22 mouse cellular contexts compared by ENCODE assay signal in the genomic region with DNA sequence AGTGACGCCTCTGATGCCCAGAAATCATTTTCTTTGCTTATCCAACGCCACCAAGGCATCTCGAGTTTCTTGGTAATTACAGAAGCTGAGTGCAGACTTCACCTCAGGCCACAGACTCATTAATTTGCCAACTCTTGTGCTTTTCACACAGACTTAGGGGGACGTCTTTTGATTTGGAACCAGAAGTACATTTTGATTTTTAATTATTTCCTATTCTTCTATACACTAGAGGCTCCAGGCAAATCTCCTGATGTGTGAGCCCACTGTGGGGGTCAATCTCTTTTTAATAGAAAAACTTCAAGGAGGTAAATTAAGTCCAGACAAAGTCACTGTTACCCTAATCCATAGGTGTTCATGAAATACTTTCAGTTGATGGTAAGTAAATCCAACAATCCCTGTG. TPM values are rescaled to one million over a fixed set of nuclear protein-coding genes. Genes with fewer than 3 reads are reported as not detected.
DNase-seq lines count a peak whose midpoint lies in the region; ATAC-seq and TF ChIP-seq lines count a peak whose summit lies in the region.
"Had no signal": no experiment of that assay in that cellular context is flagged by ENCODE, and none has a peak within 500 bp of the region (broad histone marks: within the 10 kb centered on the region; RNA-seq: fewer than 3 reads in every experiment).

No protein-coding gene starts in this region.

- no peaks in the 10 kb centered on the region for H3K27me3 ChIP-seq in midbrain, embryonic 14.5 days (ENCODE audit: control insufficient read depth, insufficient read depth, low read length)
- H3K27me3 ChIP-seq in midbrain, embryonic 16.5 days (ENCODE audit: control insufficient read depth, insufficient read depth, low read depth, low read length): no peaks in the 10 kb centered on the region
- no peaks in the 10 kb centered on the region for H3K27me3 ChIP-seq in CH12.LX (replicated peaks)
- H3K27me3 ChIP-seq in midbrain, postnatal 0 days (ENCODE audit: insufficient read depth, low read length): no peaks in the 10 kb centered on the region
- H3K27me3 ChIP-seq: embryonic facial prominence, embryonic 12.5 days; forebrain, embryonic 12.5 days had no signal

- no peak for ATAC-seq in midbrain, embryonic 14.5 days (ENCODE audit: low FRiP score, low TSS enrichment)
- ATAC-seq in midbrain, embryonic 16.5 days: no peak
- ATAC-seq in midbrain, postnatal 0 days (ENCODE audit: low FRiP score): 0 out of 2 replicates have a peak, but pooled peaks have one; percentile 41
- ATAC-seq: CD4-positive, CD25-positive, alpha-beta regulatory T cell, adult 4 months; forebrain, embryonic 14.5 days; forebrain, embryonic 16.5 days had no signal

- DNase-seq in heart, adult 11 months: peak; percentile 49
- DNase-seq in heart, postnatal 14 days: no peak
- DNase-seq in midbrain, embryonic 14.5 days: peak; percentile 26
- DNase-seq in CH12.LX (ENCODE audit: extremely low read depth): no peak
- DNase-seq in midbrain, postnatal 0 days (ENCODE audit: low spot score): peak; percentile 19
- DNase-seq in testis, postnatal 10 days (ENCODE audit: low spot score): no peak
- DNase-seq: adrenal gland, adult 2 months; adrenal gland, postnatal 10 days; adrenal gland, postnatal 25 days; B cell, adult 2 months; cerebellum, adult 11-12 months; cerebellum, adult 2 months; cerebellum, adult 9-10 months; cerebellum, postnatal 10 days; cerebellum, postnatal 25 days had no signal

- H3K27ac ChIP-seq in midbrain, embryonic 14.5 days (replicated peaks; ENCODE audit: low read depth, low read length): no peak overlapping the region
- H3K27ac ChIP-seq in midbrain, embryonic 16.5 days (ENCODE audit: low read length): no peak overlapping the region
- H3K27ac ChIP-seq in CH12.LX (ENCODE audit: insufficient read depth, low read depth): peak overlapping the region; percentile 99; the same call in 1 of the 2 replicates
- H3K27ac ChIP-seq in midbrain, postnatal 0 days (ENCODE audit: low read depth, low read length): no peak overlapping the region
- H3K27ac ChIP-seq: embryonic facial prominence, embryonic 10.5 days; embryonic facial prominence, embryonic 12.5 days; forebrain, embryonic 12.5 days had no signal

- H3K36me3 ChIP-seq in midbrain, embryonic 14.5 days (ENCODE audit: control insufficient read depth, insufficient read depth, low read length): no peaks in the 10 kb centered on the region
- no peaks in the 10 kb centered on the region for H3K36me3 ChIP-seq in midbrain, embryonic 16.5 days (ENCODE audit: control insufficient read depth, insufficient read depth, low read length)
- H3K36me3 ChIP-seq in CH12.LX (replicated peaks in 1 of 2; ENCODE audit: control insufficient read depth in 1 of 2, insufficient read depth in 1 of 2, low read length in 1 of 2): peaks cover 43 to 57% of the 10 kb centered on the region in 2 experiments
- no peaks in the 10 kb centered on the region for H3K36me3 ChIP-seq in midbrain, postnatal 0 days (ENCODE audit: insufficient read depth, low read length)
- H3K36me3 ChIP-seq: embryonic facial prominence, embryonic 10.5 days; embryonic facial prominence, embryonic 12.5 days; forebrain, embryonic 12.5 days had no signal

- H3K4me1 ChIP-seq in midbrain, embryonic 14.5 days (ENCODE audit: control insufficient read depth, insufficient read depth, low read length): no peaks in the 10 kb centered on the region
- H3K4me1 ChIP-seq in midbrain, embryonic 16.5 days (ENCODE audit: control insufficient read depth, insufficient read depth, low read length): no peaks in the 10 kb centered on the region
- H3K4me1 ChIP-seq in CH12.LX (ENCODE audit: control insufficient read depth in 1 of 2, insufficient read depth in 2 of 2): peaks cover 26 to 57% of the 10 kb centered on the region in 2 experiments
- no peaks in the 10 kb centered on the region for H3K4me1 ChIP-seq in midbrain, postnatal 0 days (ENCODE audit: insufficient read depth, low read length)
- H3K4me1 ChIP-seq: embryonic facial prominence, embryonic 12.5 days; forebrain, embryonic 12.5 days had no signal

- TF ChIP-seq POLR2A in CH12.LX (IDR thresholded peaks at IDR 0.05; ENCODE audit: low read depth, low read length): no peak

- dilution Hi-C loops in CH12.LX (cut with MboI; ENCODE audit: extremely low pct_ligation_motif_present, extremely low pct_unique_long_range_greater_than_20kb, low sequenced_read_pairs): no loop called here

- H3K79me2 ChIP-seq in CH12.LX (replicated peaks; ENCODE audit: control insufficient read depth, extremely low read depth, insufficient read depth, poor library complexity, severe bottlenecking): peaks cover 2% of the 10 kb centered on the region; the same call in 1 of the 2 replicates

- in situ Hi-C loops in CH12.LX (cut with MboI; ENCODE audit: low pct_ligation_motif_present, low pct_unique_long_range_greater_than_20kb, low sequenced_read_pairs): no loop called here

- no peaks in the 10 kb centered on the region for H3K9me3 ChIP-seq in midbrain, embryonic 14.5 days (ENCODE audit: control insufficient read depth, low read length)
- no peaks in the 10 kb centered on the region for H3K9me3 ChIP-seq in midbrain, embryonic 16.5 days (replicated peaks; ENCODE audit: control insufficient read depth, low read length, poor library complexity, severe bottlenecking)
- no peaks in the 10 kb centered on the region for H3K9me3 ChIP-seq in CH12.LX (replicated peaks; ENCODE audit: low read length)
- H3K9me3 ChIP-seq in midbrain, postnatal 0 days (ENCODE audit: low read length): no peaks in the 10 kb centered on the region
- H3K9me3 ChIP-seq: embryonic facial prominence, embryonic 10.5 days; embryonic facial prominence, embryonic 12.5 days; forebrain, embryonic 12.5 days had no signal

- intact Hi-C loops in heart, postnatal 14 days (cut with DNase I): no loop called here

- H3K4me3 ChIP-seq in midbrain, embryonic 14.5 days (replicated peaks; ENCODE audit: low read depth, low read length): no peak overlapping the region
- H3K4me3 ChIP-seq in midbrain, embryonic 16.5 days (ENCODE audit: low read depth, low read length): no peak overlapping the region
- no peak overlapping the region for H3K4me3 ChIP-seq in CH12.LX (replicated peaks in 1 of 3; ENCODE audit: low read depth in 2 of 3, low read length in 2 of 3, poor library complexity in 1 of 3)
- H3K4me3 ChIP-seq in midbrain, postnatal 0 days (ENCODE audit: low read depth, low read length): no peak overlapping the region
- H3K4me3 ChIP-seq: embryonic facial prominence, embryonic 10.5 days; embryonic facial prominence, embryonic 12.5 days; forebrain, embryonic 12.5 days had no signal

- no peak overlapping the region for H3K4me2 ChIP-seq in midbrain, embryonic 14.5 days (ENCODE audit: low read length)
- H3K4me2 ChIP-seq in midbrain, embryonic 16.5 days (ENCODE audit: low read length): no peak overlapping the region
- no peak overlapping the region for H3K4me2 ChIP-seq in CH12.LX (ENCODE audit: insufficient read depth, low read depth, poor library complexity, severe bottlenecking)
- H3K4me2 ChIP-seq in midbrain, postnatal 0 days (ENCODE audit: low read depth, low read length, poor library complexity, severe bottlenecking): no peak overlapping the region
- H3K4me2 ChIP-seq: embryonic facial prominence, embryonic 12.5 days; forebrain, embryonic 12.5 days had no signal

- TF ChIP-seq CTCF in CH12.LX (conservative IDR thresholded peaks at IDR 0.05 in 1 of 2, IDR thresholded peaks at IDR 0.05 in 1 of 2; ENCODE audit: low read depth in 2 of 2, low read length in 2 of 2): no peak
- no peak for TF ChIP-seq CTCF in midbrain, postnatal 0 days (IDR thresholded peaks at IDR 0.05)

- WGBS in midbrain, embryonic 14.5 days: 61% methylated on average over 4 of the region's 4 CpGs
- WGBS in midbrain, embryonic 16.5 days: 44% methylated on average over 4 of the region's 4 CpGs
- 56% methylated on average over 4 of the region's 4 CpGs for WGBS in midbrain, postnatal 0 days

- TF ChIP-seq RAD21 in CH12.LX (IDR thresholded peaks at IDR 0.05; ENCODE audit: low read depth, low read length): no peak

- no peak overlapping the region for H3K9ac ChIP-seq in midbrain, embryonic 14.5 days (replicated peaks; ENCODE audit: low read length)
- H3K9ac ChIP-seq in midbrain, embryonic 16.5 days (ENCODE audit: low read depth, low read length): no peak overlapping the region
- H3K9ac ChIP-seq in CH12.LX (ENCODE audit: insufficient read depth, low read depth): 0 out of 2 replicates have a peak overlapping the region, but pooled peaks have one; percentile 9
- no peak overlapping the region for H3K9ac ChIP-seq in midbrain, postnatal 0 days (replicated peaks; ENCODE audit: low read length, poor library complexity, severe bottlenecking)
- H3K9ac ChIP-seq: embryonic facial prominence, embryonic 12.5 days; forebrain, embryonic 12.5 days had no signal

- TF ChIP-seq EP300 in CH12.LX (IDR thresholded peaks at IDR 0.05; ENCODE audit: low read length): no peak

TF ChIP-seq in CH12.LX, 34 proteins besides CTCF, POLR2A, EP300 and RAD21 (continues in another document):
- TF ChIP-seq ZMIZ1 (IDR thresholded peaks at IDR 0.05; ENCODE audit: low read depth, low read length) (no peak), E2F4 (IDR thresholded peaks at IDR 0.05; ENCODE audit: insufficient replicate concordance, low read depth, low read length) (no peak), TCF12 (IDR thresholded peaks at IDR 0.05; ENCODE audit: low read depth, low read length) (no peak), CHD2 (IDR thresholded peaks at IDR 0.05; ENCODE audit: low read length) (no peak), GABPA (IDR thresholded peaks at IDR 0.05; ENCODE audit: insufficient replicate concordance, low read depth, low read length) (no peak), MXI1 (IDR thresholded peaks at IDR 0.05; ENCODE audit: low read depth, low read length) (no peak), IRF4 (IDR thresholded peaks at IDR 0.05; ENCODE audit: low read depth, low read length) (no peak), KAT2A (IDR thresholded peaks at IDR 0.05; ENCODE audit: insufficient replicate concordance, low read length) (no peak), MAX (IDR thresholded peaks at IDR 0.05; ENCODE audit: low read length) (no peak), ETS1 (conservative IDR thresholded peaks at IDR 0.05; ENCODE audit: low read depth, low read length) (no peak), JUN (IDR thresholded peaks at IDR 0.05; ENCODE audit: insufficient read depth, low read depth, low read length) (no peak), ELF1 (IDR thresholded peaks at IDR 0.05; ENCODE audit: low read depth, low read length) (no peak), MYC (IDR thresholded peaks at IDR 0.05; ENCODE audit: low read depth, low read length) (no peak)

RNA-seq across cellular contexts. Expression of a gene that starts 26.6 kb away (rescaled TPM):
- total RNA-seq in heart, postnatal 14 days (2021): 1 to 10 TPM; 1.9 to 2.8 TPM
- 0.40 and 1.5 TPM in 2 replicates for polyA plus RNA-seq in midbrain, embryonic 14.5 days (2014; fragmentation: Nextera tagmentation; extraction: Ambion mirVana)
- 0.82 and 1.2 TPM in 2 replicates for polyA plus RNA-seq in midbrain, embryonic 16.5 days (2015; fragmentation: Nextera tagmentation; extraction: Ambion mirVana)
- 28.5 and 35.8 TPM in 2 replicates for total RNA-seq in CH12.LX (2012; rRNA removed)
- total RNA-seq in CH12.LX (2014; rRNA removed): 38.0 and 40.6 TPM in 2 replicates
- polyA plus RNA-seq in CH12.LX (2012; ENCODE audit: insufficient read length, low read depth): 29.7 and 35.4 TPM in 2 replicates
- 1.9 and 3.0 TPM in 2 replicates for total RNA-seq in midbrain, postnatal 0 days (2014; rRNA removed)
- 0.78 and 0.86 TPM in 2 replicates for polyA plus RNA-seq in midbrain, postnatal 0 days (2015; fragmentation: Nextera tagmentation; extraction: Ambion mirVana)

Comparison
In these comparisons a context has a peak if more than half of its experiments do, and no peak if none do; other contexts are left out.
1. DNase-seq: peak in heart, adult 11 months (single experiment), midbrain, embryonic 14.5 days (single experiment) and midbrain, postnatal 0 days (single experiment); none in heart, postnatal 14 days (0 of 2), CH12.LX (single experiment) and testis, postnatal 10 days (single experiment).
2. RNA of a gene that starts 26.6 kb away (polyA plus RNA-seq): 29.7 to 35.4 TPM in CH12.LX; 0.40 to 1.5 TPM in midbrain, embryonic 14.5 days, 0.82 to 1.2 TPM in midbrain, embryonic 16.5 days and 0.78 to 0.86 TPM in midbrain, postnatal 0 days; every median in the first group is over 10 times any median in the second.